Mouse (Mus musculus): Measurements from ENCODE around the gene Ttc3.

The Ttc3 gene

DNA sequence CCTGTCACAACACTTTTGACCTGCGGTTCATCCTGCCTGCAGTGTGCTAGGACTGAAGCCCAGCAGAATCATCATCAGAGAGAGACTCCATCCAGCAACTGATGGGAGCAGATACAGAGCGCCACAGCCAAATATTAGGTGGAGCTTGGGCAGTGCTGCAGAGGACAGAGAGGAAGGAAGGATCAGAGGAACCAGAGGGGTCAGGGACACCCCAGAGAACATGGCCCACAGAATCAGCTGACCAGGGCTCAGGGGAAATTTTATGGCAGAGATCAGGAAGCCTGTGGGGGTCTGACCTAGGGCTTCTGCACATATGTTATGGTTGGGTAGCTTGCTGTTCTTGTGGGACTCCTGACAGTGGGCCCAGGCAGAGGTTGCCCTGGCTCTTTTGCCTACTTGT, 147.2 kb downstream of the Ttc3 start:
- no peak for DNase-seq
